Mouse (Mus musculus): Measurements from ENCODE around the gene Gm44579.

- TF ChIP-seq POLR2A (IDR thresholded peaks at IDR 0.05; ENCODE audit: extremely low read depth, insufficient read depth, low read length) (no peak), CTCF (IDR thresholded peaks at IDR 0.05; ENCODE audit: low read depth, low read length) (no peak)
Measured at GRCm38 (mm10) chr15:98152916-98153315, 67.9 kb downstream of the Gm44579 start.

Measured in liver, adult 2 months (tissue).